Mouse (Mus musculus): ENCODE results near the gene Wdr5.
A peak's percentile ranks its signal among the peaks of the same experiment; 100 is the strongest.

Gene Wdr5

GRCm38 (mm10) chr2:27514639-27515328 is at the start of gene Wdr5:
TSS of gene Wdr5 (plus strand) at chr2:27515157.
- peak; percentile 95 to 96 for DNase-seq (ENCODE audit: low spot score in 2 of 2)

DNA sequence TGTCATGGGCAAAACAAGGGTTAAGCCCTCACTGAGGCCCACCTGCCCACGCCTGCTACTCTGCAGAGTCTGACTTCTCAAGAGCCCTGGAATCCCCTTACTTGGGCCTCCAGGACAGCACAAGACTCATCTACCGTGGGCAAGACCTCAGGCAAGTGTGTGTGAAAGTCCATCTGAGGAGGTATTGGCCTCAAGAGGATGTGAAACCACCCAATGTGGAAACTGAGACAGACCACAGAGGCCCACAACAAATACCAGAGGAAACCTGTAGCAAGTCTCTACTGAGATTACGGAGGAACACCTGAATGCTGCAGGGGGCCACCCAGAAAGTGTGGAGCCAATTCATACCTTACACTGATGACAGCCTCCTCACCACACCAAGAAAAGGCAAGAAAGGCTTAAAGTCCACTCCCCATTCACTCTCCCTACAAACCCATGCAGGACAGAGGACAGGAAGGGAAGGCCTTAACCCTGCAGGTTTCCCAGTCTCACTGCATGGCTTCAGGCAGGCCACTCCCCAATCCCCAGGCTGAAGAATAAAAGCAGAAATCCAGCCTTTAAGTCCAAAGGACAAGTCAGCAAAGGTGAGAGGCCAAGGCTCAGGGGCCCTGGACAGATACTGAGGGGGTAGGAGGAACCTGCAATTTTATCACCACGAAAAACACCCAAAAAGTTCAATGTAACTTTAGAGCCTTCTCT is 45.5 kb upstream of the Wdr5 start:
- DNase-seq (ENCODE audit: low spot score in 2 of 2) = no peak

DNA sequence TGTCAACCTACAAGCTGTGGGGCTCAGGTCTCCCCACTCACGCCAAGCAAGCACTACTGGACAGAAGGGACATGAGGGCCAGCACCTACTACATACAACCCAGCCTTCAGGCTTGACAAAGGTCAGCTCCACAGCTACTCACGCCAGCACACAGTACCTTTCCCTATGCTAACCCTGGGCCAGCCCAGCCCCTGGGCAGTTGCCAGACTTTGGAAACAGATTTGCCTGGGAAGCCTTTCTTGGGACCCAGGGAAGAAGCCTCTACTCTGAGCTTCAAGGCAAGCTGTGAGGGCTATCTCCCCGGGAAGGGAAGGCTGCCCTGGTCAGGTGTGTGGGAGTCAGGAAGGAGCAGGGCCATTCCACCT is 45.0 kb upstream of the Wdr5 start:
- no peak for DNase-seq (ENCODE audit: low spot score in 2 of 2)

DNA sequence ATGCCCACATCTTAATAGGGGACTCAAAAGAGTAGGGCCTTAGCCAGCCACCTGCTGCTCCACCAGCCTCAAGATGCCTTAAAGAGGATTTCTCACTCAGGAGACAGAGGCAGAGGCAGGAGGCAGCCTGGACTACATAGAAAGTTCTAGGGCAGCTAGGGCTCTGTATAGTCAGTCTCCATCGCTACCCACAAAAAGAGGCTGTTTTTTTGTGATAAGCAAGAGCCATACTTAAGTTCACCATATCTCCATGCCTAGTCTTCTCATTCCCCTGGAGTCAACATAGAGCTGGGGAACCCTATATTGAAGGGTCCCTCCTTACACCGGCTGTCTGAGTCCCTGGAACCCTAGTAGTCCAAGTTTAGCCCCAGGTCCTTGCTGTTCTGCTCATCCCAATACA is 44.4 kb upstream of the Wdr5 start:
- no peak for DNase-seq (ENCODE audit: low spot score in 2 of 2)

DNA sequence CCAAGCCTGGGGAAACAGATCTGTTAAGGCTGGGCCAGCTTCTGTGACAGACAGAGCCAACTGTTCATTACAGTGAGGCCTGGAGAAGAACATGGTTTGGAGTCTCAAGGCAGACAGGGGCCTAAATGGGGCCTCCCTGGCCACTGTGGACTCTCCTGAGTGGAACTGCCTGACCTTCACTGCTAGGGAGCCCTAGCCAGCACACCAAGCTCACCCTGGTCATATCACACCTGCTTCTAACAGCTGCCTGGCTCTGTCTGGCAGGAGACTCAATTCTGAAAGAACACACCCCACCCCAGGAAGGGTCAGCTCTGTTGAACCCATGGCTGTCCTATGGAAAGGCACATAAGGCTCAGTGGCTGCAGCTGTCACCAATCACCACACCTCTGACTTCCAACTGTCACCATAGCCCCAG is 43.8 kb upstream of the Wdr5 start:
- no peak for DNase-seq (ENCODE audit: low spot score in 2 of 2)

DNA sequence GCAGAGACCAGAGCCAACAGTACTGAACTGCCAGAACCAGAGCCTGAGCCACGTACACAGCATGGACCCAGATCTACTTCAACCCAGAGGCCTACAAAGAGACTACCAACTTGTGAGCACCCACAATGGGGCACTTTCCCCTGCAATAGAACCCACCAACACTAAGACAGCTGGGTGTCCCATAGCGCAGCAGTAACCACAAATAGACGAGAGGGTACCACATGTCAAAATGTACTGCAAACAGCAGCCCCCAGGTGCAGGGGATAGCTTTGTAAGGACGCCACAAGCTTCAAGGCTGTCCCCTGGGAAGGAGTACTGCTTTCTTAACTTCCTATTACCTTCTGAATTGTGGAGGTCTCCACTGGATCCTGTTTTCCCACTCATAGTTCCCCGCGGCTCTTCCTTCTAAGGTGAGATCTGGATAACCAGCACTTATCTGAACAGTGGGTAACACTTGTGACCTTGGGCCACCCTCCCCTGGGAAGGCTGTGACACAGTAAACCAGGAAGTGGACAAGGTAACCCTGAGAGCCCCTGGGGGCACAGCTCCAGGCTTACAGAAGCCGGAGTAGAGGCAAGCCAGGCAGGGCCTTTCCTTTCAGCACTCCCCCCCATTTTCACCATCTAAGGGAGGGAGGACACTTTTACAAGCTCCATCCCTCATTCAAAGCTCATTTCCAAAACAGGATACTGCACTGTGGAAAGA is 41.7 kb upstream of the Wdr5 start:
- DNase-seq (ENCODE audit: low spot score in 2 of 2) = no peak

- no peak for DNase-seq (ENCODE audit: low spot score in 2 of 2)
Measured at GRCm38 (mm10) chr2:27473911-27474310, 41.0 kb upstream of the Wdr5 start.

DNA sequence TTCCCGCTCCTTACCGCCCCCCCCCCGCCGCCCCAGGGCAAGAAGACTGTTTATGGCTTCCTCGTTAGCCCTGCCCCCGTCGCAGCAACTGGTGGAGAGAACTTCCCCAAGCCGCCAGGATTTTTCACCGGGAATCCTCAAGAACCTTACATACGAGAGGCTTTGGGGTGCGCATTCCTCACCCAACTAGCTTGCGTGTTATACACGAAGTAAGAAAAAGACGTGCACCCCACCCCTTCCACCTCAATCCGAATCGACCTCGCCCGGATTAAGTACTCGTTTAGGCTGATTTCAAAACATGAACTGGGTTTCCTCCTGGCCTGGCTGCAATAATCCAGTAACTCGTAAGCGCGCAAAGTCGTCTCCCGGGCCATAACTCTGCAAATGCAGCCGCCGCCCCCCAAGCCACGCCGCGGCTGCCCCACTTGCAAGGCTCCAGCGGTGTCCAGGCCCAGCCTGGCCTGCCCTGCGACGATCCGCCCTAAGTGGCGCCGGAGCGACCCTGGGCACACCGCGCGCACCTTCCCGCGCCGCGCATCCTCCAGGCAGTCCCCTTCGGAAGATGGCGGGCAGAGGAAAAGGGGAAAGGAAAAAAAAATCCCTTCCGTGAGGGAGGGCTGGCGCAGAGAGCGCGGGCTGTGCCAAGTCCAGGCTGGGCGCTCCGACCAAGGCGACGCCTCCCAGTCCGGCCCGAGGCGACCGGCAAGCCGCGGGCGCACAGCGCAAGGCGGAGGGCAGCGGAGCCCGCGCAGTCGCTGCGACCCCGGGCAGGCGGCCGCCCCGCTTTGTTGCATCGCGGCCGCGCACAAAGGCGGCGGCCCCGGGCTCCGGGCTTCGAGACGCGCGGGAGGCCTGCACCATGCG is 40.1 kb upstream of the Wdr5 start:
- peak; percentile 31 to 38 for DNase-seq (ENCODE audit: low spot score in 2 of 2)

DNA sequence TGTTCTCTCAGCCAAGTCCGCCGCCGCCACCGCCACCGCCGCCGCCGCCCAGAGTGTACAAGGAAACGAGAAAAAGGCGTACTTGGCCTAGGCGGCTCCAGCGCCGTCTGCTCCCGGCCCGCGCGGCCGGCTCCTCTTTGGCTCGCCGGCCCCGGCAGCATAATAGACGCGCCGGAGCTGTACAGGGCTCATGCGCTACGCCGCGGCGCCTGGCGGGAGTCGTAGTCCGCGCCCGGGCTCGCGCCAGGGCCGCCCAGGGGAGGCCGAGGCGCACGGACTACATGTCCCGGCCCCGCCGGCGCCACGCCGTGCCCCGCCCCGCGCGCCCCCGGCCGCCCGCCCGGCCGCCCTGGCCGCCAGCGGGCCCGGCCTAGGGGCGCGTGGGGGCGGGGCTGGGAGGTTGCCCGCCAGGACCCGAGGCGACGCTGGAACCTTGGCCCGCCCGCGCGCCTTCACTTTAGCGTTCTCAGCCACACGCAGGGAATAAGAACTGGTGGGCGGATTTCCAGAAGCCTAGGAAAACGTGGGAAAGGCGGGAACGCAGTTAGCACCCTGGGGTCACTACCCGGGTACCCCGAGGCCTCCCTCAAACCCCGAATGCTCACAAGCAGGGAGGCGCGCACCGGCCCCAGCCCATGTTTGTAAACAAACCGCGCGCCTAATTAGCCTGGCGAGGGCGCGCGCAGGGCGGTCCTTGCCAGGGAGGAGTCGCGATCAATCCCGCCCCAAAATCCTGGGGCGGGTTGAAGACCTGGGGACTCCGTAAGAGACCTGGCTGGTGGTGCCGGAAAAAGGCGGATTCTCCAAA is 39.3 kb upstream of the Wdr5 start:
- peak; percentile 86 to 91 for DNase-seq (ENCODE audit: low spot score in 2 of 2)

GRCm38 (mm10) chr2:27476303-27477192 is 38.4 kb upstream of the Wdr5 start:
- DNase-seq (ENCODE audit: low spot score in 2 of 2) = no peak

DNA sequence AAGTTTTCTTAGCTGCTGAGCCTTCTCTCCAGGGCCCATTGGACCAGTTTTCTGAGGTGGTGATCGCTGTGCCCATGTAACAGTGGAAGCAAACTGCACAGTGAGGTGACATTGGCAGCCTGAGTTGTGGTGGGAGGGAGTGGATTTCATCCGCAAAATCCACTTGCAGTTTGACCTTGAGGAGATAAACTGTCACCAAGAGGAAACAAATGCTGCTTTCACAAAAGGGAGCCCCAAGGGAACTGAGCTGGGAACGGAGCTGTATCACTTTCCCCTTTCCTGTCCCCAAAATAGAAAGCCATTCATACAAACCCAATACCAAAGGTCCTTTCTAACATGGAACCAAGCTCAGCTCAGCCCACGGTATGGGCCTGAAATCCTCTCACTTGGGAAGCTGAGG is 35.1 kb upstream of the Wdr5 start:
- no peak for DNase-seq (ENCODE audit: low spot score in 2 of 2)

- DNase-seq (ENCODE audit: low spot score in 2 of 2) = no peak
Measured at GRCm38 (mm10) chr2:27480367-27480766, 34.6 kb upstream of the Wdr5 start.

- DNase-seq (ENCODE audit: low spot score in 2 of 2) = no peak
Measured at GRCm38 (mm10) chr2:27482265-27482861, 32.6 kb upstream of the Wdr5 start.

DNA sequence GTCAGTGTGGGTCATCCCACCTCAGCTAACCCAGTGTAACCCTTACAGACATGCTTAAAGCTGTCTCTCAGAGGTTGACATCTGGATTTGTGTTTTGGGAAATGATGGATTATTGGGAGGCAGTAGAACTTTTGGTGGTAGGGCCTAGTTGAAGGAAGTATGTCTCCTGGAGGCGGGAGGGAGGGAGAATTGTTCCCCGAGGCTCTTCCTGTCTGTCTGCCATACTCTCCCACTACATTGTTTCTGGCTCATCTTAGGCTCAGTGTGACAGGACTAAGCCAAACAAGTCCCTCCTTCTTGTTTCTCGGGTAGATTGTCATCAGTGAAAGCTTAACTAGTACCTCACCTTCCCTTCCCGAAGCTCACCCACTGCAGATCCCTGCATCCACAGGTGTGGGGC is 28.2 kb upstream of the Wdr5 start:
- DNase-seq (ENCODE audit: low spot score in 2 of 2) = no peak

- DNase-seq (ENCODE audit: low spot score in 2 of 2) = no peak
Measured at GRCm38 (mm10) chr2:27487336-27488049, 27.5 kb upstream of the Wdr5 start.

GRCm38 (mm10) chr2:27488362-27488761 is 26.6 kb upstream of the Wdr5 start:
- DNase-seq (ENCODE audit: low spot score in 2 of 2) = no peak

DNA sequence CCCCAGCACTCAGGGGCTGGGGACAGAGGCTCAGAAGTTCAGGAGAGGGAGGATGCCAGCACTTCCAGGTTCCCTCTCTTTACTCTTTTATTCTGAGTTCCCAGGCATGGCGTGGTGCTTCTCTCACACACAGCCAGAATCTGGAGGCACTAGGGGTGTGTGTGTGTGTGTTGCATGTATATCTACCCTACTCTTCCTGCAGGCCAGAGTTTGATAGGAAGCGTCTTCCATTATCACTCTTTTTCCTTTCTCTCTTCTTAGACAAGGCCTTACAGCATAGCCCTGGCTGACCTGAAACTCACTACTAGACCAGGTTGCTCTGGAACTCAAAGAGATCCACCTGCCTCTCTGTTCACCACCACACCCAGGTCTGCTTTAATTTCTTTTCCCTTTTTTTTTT is 24.0 kb upstream of the Wdr5 start:
- DNase-seq (ENCODE audit: low spot score in 2 of 2) = no peak

DNA sequence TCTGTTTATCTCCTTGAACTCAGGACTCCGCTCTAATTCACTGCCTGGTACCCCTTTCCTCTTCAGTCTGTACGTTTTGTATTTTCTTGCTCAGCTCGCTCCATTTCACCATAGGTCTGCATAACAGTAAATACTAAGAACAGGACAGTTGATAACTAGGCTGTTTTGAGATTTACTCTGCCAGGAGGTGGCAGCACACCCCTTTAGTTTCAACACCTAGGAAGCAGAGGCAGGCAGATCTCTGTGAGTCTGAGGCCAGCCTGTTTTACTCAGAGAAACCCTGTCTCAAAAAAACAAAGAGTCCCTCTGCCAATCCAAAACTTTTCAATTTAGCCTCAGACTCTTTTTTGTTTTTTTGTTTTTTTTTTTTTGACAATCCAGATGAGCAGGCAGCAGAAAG is 21.0 kb upstream of the Wdr5 start:
- no peak for DNase-seq (ENCODE audit: low spot score in 2 of 2)

DNA sequence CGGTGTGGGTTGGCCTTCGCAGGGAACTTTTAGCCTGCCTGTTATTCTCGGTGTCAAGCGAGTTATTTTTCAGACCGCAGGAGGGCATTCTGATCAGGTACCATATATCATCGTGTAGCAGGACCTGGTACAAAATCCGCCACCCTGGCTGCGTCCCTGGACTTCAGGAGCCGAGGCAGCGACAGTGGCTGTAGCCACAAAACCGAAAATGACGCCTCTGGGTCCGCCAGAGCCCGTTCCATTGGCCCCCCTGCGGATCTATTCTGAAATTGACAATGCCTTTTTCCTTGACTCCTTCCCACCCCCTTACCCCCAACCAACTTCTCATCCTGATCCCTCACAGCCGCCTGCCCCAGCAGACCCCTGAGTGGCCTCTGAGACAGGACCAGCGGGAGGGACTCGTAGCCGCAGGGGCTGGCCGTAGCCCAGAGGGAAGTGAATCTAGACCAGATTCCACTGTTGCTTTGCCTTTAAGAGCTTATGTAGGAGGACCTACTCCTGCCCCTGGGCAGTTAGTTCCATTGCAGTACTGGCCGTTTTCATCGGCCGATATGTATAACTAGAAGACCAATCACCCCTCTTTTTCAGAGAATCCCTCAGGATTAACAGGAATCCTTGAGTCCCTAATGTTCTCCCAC is 18.4 kb upstream of the Wdr5 start:
- no peak for DNase-seq (ENCODE audit: low spot score in 2 of 2)
